Mouse (Mus musculus) cortical plate, adult 2 months (tissue): ENCODE data around the gene Hist2h2aa1.

ENCODE experiments used
- CTCF ChIP-seq: fragments of 200-500 bp; IDR thresholded peaks from 2 replicates; pipeline ENCODE4 v1.5.1; 2011; ENCODE audit warnings: mild to moderate bottlenecking, control low read depth, low read length; ENCODE audit not compliant: insufficient read depth; ENCODE audit errors: extremely low read depth
- POLR2A ChIP-seq: fragments of 200-500 bp; IDR thresholded peaks from 2 replicates; pipeline ENCODE4 v1.6.1; 2011; ENCODE audit warnings: mild to moderate bottlenecking, low read length, control low read depth; ENCODE audit not compliant: insufficient read depth; ENCODE audit errors: extremely low read depth

- TF ChIP-seq CTCF (no peak), POLR2A (no peak)
Measured at GRCm38 (mm10) chr3:96237904-96238511, 7.3 kb upstream of the Hist2h2aa1 start.
